Mouse (Mus musculus): ENCODE measurements at regions not wholly inside any gene's neighbourhood (a gene's known extent, or its start where the extent isn't known, plus 50 kb on each side); places are given as distances from the start of the nearest gene placed in this dataset.
A peak's percentile ranks its signal among the peaks of the same experiment; 100 is the strongest.

DNA sequence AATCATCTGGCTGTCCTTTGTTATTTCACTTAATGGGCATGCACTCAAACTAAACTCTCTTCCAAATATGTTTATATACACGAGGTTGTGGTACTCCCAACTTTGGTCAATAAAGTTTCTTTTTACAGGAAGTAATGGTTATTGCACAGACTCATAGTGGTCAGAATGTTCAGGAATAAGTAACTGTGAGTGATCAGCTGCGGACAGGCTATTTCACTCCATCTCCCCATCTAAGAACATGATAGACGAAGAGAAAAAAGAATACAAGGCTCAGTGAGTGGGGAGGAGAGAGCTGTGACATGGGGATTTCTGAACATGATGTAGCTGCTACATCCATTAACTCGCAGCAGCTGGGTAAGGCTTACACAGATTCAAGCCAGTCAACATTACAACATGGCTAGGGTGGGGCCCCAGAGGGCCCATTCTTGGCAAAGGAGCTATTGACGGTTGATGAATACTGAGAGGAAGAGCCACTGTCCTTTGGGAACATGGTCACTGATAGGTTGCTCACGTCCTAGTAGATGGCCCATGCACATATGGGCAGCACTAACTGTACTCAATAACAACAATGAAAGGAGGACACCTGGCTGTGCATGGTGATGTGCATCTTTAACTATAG lies 98.4 kb upstream of the Pum3 start:
- H3K27ac ChIP-seq (ENCODE audit: low read depth, low read length): no peak overlapping the region
- H3K4me2 ChIP-seq (ENCODE audit: low read depth, low read length, poor library complexity, severe bottlenecking): no peak overlapping the region
- H3K27me3 ChIP-seq (ENCODE audit: insufficient read depth, low read length): no peaks in the 10 kb centered on the region
- no peaks in the 10 kb centered on the region for H3K36me3 ChIP-seq (ENCODE audit: insufficient read depth, low read length)
- no peak for DNase-seq (ENCODE audit: low spot score)
- no peak overlapping the region for H3K4me3 ChIP-seq (ENCODE audit: low read depth, low read length)
- H3K9ac ChIP-seq (replicated peaks; ENCODE audit: low read length, poor library complexity, severe bottlenecking): no peak overlapping the region
- WGBS: 91% methylated on average over 6 of the region's 6 CpGs
- H3K9me3 ChIP-seq (ENCODE audit: low read length): no peaks in the 10 kb centered on the region
- TF ChIP-seq CTCF (IDR thresholded peaks at IDR 0.05): no peak
- H3K4me1 ChIP-seq (ENCODE audit: insufficient read depth, low read length): no peaks in the 10 kb centered on the region
- ATAC-seq (ENCODE audit: low FRiP score): no peak

DNA sequence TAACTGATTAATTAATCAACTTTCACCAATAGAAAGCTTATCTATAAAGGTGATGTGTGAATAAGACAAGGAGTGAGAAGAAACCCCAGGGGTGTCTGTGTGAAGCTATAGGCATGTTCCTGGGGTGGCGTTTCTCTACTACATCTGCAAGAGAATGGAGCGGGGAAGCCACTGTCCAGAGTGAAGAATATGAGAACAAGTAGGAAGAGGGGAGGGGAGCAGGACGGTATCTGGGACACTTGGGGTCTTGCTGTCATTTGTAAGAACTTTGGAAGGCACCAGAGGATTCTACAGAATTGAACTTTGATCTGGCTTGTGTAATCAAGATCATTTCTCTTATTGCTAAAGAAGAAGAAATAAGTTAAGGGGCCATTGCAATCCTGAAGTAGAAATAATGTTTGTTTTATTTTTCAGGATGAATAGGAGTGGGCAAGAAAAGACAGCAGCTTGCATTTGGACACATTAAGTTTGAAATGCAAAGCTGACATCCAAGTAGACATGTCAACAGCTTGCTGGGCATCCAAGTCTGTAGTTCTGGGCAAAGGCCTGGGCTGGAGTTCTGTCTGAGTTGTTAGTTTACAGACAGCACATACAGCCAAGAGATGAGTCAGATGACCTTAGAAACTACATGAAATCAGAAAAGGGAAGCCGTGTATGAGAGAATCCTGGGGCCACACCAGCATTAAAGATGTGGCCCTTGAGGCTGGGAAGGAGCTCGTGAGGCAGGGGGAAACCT lies 89.9 kb upstream of the Pum3 start:
- Histone ChIP-seq H3K9ac (replicated peaks; ENCODE audit: low read length, poor library complexity, severe bottlenecking) (no peak overlapping the region), H3K27me3 (ENCODE audit: insufficient read depth, low read length) (no peaks in the 10 kb centered on the region), H3K4me3 (ENCODE audit: low read depth, low read length) (no peak overlapping the region), H3K4me1 (ENCODE audit: insufficient read depth, low read length) (no peaks in the 10 kb centered on the region), H3K4me2 (ENCODE audit: low read depth, low read length, poor library complexity, severe bottlenecking) (no peak overlapping the region), H3K36me3 (ENCODE audit: insufficient read depth, low read length) (no peaks in the 10 kb centered on the region), H3K9me3 (ENCODE audit: low read length) (no peaks in the 10 kb centered on the region), H3K27ac (ENCODE audit: low read depth, low read length) (no peak overlapping the region)
- 90% methylated on average over 5 of the region's 5 CpGs for WGBS
- no peak for TF ChIP-seq CTCF (IDR thresholded peaks at IDR 0.05)
- DNase-seq (ENCODE audit: low spot score) (no peak), ATAC-seq (ENCODE audit: low FRiP score) (no peak)

DNA sequence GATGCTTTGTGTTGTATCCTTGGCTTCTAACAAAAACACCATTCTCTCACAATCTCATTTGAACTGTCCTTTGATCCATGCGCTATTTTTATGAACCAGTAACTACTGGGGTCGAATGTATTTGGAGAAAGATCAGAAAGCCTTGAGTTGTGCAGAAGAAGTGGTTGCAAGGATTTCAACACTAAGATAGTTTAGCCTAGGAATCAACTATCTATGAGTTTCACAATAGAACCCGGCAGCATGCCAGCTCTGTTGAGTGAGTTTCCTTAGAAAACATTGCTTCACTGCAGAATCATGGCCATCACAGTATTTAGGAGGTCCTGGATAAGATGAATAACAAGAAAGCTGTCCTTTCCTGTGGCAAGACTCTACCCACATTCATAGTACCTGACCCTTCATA lies 84.6 kb upstream of the Pum3 start:
- no peak for DNase-seq (ENCODE audit: low spot score)
- Histone ChIP-seq H3K27ac (ENCODE audit: low read depth, low read length) (no peak overlapping the region), H3K9me3 (ENCODE audit: low read length) (no peaks in the 10 kb centered on the region), H3K27me3 (ENCODE audit: insufficient read depth, low read length) (no peaks in the 10 kb centered on the region), H3K36me3 (ENCODE audit: insufficient read depth, low read length) (no peaks in the 10 kb centered on the region), H3K9ac (replicated peaks; ENCODE audit: low read length, poor library complexity, severe bottlenecking) (no peak overlapping the region), H3K4me2 (ENCODE audit: low read depth, low read length, poor library complexity, severe bottlenecking) (no peak overlapping the region), H3K4me1 (ENCODE audit: insufficient read depth, low read length) (no peaks in the 10 kb centered on the region), H3K4me3 (ENCODE audit: low read depth, low read length) (no peak overlapping the region)
- 86% methylated on average over 3 of the region's 3 CpGs for WGBS
- no peak for TF ChIP-seq CTCF (IDR thresholded peaks at IDR 0.05)
- no peak for ATAC-seq (ENCODE audit: low FRiP score)

DNA sequence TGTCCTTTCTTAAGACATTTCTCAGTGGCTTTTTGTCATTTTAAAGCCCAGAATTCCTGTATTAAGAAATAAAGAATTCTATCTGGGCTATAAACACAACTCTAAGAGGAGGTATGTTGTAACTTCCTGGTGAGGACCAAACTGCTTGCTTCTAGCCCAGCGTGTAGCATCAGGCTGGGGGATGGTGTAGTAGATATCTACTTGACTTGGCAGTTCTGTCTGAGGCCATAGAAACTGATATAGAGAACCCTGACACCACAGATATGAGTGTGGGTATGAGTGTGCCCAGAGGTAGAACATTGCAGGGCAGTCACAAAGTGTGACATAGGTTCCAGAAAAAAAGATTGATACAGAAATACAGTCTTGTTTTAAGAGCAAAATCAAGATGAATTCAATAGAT lies 83.9 kb upstream of the Pum3 start:
- WGBS: 94% methylated on average over 1 of the region's 1 CpGs
- DNase-seq (ENCODE audit: low spot score) (no peak), ATAC-seq (ENCODE audit: low FRiP score) (no peak)
- no peak overlapping the region for H3K27ac ChIP-seq (ENCODE audit: low read depth, low read length)
- H3K9me3 ChIP-seq (ENCODE audit: low read length): no peaks in the 10 kb centered on the region
- no peaks in the 10 kb centered on the region for H3K36me3 ChIP-seq (ENCODE audit: insufficient read depth, low read length)
- no peak overlapping the region for H3K4me2 ChIP-seq (ENCODE audit: low read depth, low read length, poor library complexity, severe bottlenecking)
- H3K4me1 ChIP-seq (ENCODE audit: insufficient read depth, low read length): no peaks in the 10 kb centered on the region
- no peak overlapping the region for H3K9ac ChIP-seq (replicated peaks; ENCODE audit: low read length, poor library complexity, severe bottlenecking)
- TF ChIP-seq CTCF (IDR thresholded peaks at IDR 0.05): no peak
- H3K27me3 ChIP-seq (ENCODE audit: insufficient read depth, low read length): no peaks in the 10 kb centered on the region
- H3K4me3 ChIP-seq (ENCODE audit: low read depth, low read length): no peak overlapping the region

DNA sequence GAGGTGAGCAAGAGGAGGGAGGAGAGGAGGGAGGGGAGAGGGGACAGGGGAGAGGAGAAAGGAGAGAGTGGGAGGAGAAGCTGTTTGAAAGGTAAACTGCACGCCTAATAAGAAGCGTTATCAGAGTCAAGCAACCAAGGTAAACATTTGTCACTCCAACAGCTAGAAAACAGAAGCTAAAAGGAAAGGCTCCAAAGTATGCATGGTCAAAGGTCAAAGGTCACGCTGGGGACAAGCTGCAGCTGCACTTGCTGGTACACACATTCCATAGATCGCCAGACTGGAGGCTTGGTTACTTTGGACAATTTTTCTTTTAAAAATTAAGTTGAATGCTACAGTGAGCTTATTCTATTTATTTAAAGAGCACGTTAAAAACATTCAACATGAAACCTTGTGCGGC lies 81.7 kb upstream of the Pum3 start:
- Histone ChIP-seq H3K4me3 (ENCODE audit: low read depth, low read length) (no peak overlapping the region), H3K9ac (replicated peaks; ENCODE audit: low read length, poor library complexity, severe bottlenecking) (no peak overlapping the region), H3K9me3 (ENCODE audit: low read length) (no peaks in the 10 kb centered on the region), H3K36me3 (ENCODE audit: insufficient read depth, low read length) (no peaks in the 10 kb centered on the region), H3K27ac (ENCODE audit: low read depth, low read length) (no peak overlapping the region), H3K4me2 (ENCODE audit: low read depth, low read length, poor library complexity, severe bottlenecking) (no peak overlapping the region), H3K4me1 (ENCODE audit: insufficient read depth, low read length) (no peaks in the 10 kb centered on the region), H3K27me3 (ENCODE audit: insufficient read depth, low read length) (no peaks in the 10 kb centered on the region)
- WGBS: 46% methylated on average over 6 of the region's 6 CpGs
- no peak for ATAC-seq (ENCODE audit: low FRiP score)
- DNase-seq (ENCODE audit: low spot score): no peak
- no peak for TF ChIP-seq CTCF (IDR thresholded peaks at IDR 0.05)

DNA sequence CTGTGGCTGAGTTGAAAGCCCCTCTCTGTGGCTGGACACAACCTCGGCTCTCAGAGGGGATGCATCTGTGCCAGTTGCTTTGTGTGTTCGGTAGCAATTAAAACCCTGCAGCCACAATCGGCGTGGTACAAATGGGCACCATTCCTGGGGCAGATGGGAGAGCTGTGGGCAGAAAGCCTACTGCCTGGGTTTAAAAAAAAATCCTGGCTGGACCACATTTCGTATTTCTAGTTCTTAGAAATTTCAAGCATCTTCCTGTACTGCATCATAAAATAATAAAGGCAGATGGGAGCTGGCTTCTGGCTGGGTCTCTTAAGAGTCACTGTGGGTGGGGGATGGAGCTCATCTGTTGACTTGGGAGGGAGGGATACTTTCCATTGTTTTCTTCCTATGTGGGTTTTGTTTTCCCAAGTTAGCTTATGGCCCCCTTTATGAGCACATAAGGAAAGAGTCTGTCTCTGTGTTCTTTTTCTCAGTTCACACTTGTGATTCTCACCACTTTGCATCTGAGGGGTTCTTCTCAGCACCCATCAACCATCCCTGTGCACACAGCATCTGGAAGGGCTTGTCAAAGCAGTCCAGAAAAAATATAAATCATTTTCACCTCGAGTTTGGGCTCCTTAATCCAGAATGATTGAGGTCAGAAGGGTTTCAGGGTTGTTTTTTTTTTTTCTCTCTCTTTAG lies 80.5 kb upstream of the Pum3 start:
- Histone ChIP-seq H3K4me3 (ENCODE audit: low read depth, low read length) (no peak overlapping the region), H3K9me3 (ENCODE audit: low read length) (no peaks in the 10 kb centered on the region), H3K36me3 (ENCODE audit: insufficient read depth, low read length) (no peaks in the 10 kb centered on the region), H3K27me3 (ENCODE audit: insufficient read depth, low read length) (no peaks in the 10 kb centered on the region), H3K9ac (replicated peaks; ENCODE audit: low read length, poor library complexity, severe bottlenecking) (no peak overlapping the region), H3K4me1 (ENCODE audit: insufficient read depth, low read length) (no peaks in the 10 kb centered on the region), H3K27ac (ENCODE audit: low read depth, low read length) (no peak overlapping the region), H3K4me2 (ENCODE audit: low read depth, low read length, poor library complexity, severe bottlenecking) (no peak overlapping the region)
- 50% methylated on average over 6 of the region's 6 CpGs for WGBS
- TF ChIP-seq CTCF (IDR thresholded peaks at IDR 0.05): no peak
- ATAC-seq (ENCODE audit: low FRiP score) (no peak), DNase-seq (ENCODE audit: low spot score) (peak; percentile 62)

Measured in midbrain, postnatal 0 days (tissue).